Mouse (Mus musculus) embryo, embryonic 10.5 days (tissue): ENCODE data around the gene Vmn1r215.
A peak's percentile ranks its signal among the peaks of the same experiment; 100 is the strongest.
"Not testable (repeated sequence)": the region's sequence is repeated elsewhere in the genome, so short reads cannot be mapped to it uniquely, and the experiment has no call there.

Source experiments
- DNase-seq: peaks from one replicate; pipeline ENCODE4 v3.0.0-alpha.2; 2015; ENCODE audit warnings: low spot score

Vmn1r215 gene

GRCm38 (mm10) chr13:23067725-23068124, at the start of gene Vmn1r215:
Vmn1r215 (plus strand) TSS chr13:23068025.
- DNase-seq = no peak

- peak; percentile 0 for DNase-seq
Measured at GRCm38 (mm10) chr13:23018158-23018557, 49.7 kb upstream of the Vmn1r215 start.

- no peak for DNase-seq
Measured at GRCm38 (mm10) chr13:23024812-23025211, 43.0 kb upstream of the Vmn1r215 start.

GRCm38 (mm10) chr13:23030118-23030517, 37.7 kb upstream of the Vmn1r215 start, which contains the start of gene Vmn1r214:
Vmn1r214 (plus strand) TSS chr13:23030418.
- no peak for DNase-seq

GRCm38 (mm10) chr13:23057778-23058177, 10.0 kb upstream of the Vmn1r215 start:
- no peak for DNase-seq

GRCm38 (mm10) chr13:23069312-23069711, 1.5 kb downstream of the Vmn1r215 start:
- no peak for DNase-seq

GRCm38 (mm10) chr13:23094386-23094785, 26.6 kb downstream of the Vmn1r215 start:
- DNase-seq = no peak

GRCm38 (mm10) chr13:23118126-23118525, 50.3 kb downstream of the Vmn1r215 start, which contains the start of gene Vmn1r217:
Vmn1r217 (minus strand) TSS chr13:23118226.
- not testable (repeated sequence) for DNase-seq

- DNase-seq = no peak
Measured at GRCm38 (mm10) chr13:23120611-23121010, 52.8 kb downstream of the Vmn1r215 start.
